Mouse (Mus musculus) testis, adult 2 months (tissue): Measurements from ENCODE around the gene Hmbs.

Source experiments
- CTCF ChIP-seq: fragments of 200-500 bp; IDR thresholded peaks from 2 replicates; pipeline ENCODE4 v1.5.1; 2012; ENCODE audit warnings: low read depth, mild to moderate bottlenecking, inconsistent platforms, low read length, moderate library complexity; ENCODE audit not compliant: control insufficient read depth, insufficient read depth, insufficient replicate concordance
- POLR2A ChIP-seq: fragments of 200-500 bp; IDR thresholded peaks from 2 replicates; pipeline ENCODE4 v1.6.1; 2012; ENCODE audit warnings: low read depth, mild to moderate bottlenecking, inconsistent platforms, low read length, moderate library complexity; ENCODE audit not compliant: control insufficient read depth

GRCm38 (mm10) chr9:44319887-44320798, 23.9 kb downstream of the Hmbs start, which contains the start of gene C2cd2l:
- TF ChIP-seq CTCF (no peak), POLR2A (peak; percentile 30; the same call in 1 of the 2 replicates)
